Mouse (Mus musculus) kidney, postnatal 14 days (tissue): Measurements from ENCODE around the gene Itpkc.
A peak's percentile ranks its signal among the peaks of the same experiment; 100 is the strongest.

Experiments used
- DNase-seq: peaks from one replicate; pipeline ENCODE4 v3.0.0; 2022; ENCODE audit warnings: mixed read lengths

Itpkc gene

DNA sequence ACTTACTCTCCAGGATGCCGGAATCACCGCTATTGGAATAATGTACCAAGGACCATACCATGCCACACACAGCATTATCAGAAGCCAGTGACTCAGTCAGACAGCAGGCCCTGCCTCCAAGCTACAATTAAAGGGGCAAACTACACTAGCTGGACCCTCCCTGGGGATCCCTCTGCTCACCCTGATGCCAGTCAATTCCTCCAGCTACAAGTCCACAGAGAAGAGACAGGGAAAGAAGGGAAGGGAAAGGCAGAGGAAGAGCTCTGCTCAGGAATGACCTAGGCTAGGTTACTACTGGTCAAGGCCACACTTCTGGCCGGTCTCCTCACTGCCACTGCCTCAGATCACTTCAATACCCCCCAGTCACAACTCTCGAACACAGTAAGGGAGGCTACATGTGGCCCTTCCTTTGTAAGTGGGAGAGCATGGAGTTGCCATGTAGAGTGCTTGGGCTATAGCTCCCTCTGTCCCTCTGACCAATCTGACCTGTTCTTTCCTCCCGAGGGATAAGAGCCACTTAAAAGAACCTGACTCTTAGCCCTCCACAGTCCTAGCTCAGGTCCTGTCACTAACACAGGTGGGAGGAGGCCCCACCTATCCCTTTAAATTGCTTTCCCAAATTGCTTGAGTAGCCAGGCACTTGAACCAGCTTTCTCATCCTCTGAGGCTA, 65.5 kb downstream of the Itpkc start:
- DNase-seq, result no peak

DNA sequence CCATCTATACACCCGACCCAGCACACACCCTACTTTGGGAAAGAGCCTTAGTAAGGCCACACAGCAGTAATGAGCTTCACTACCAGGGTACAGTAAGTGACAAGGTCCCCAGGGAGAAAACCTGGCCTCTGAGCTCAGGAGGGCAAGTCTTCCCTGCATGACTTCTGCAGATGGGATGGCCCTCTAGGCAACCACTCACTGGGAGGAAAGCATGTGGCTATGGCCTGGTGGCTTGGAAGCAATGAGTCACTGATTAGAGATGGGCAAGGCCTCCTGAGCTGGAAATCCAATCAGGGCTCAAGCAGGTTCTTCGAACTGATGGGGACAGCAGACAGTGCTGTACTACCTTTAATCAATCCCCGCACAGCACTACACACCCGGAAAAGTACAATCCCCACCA, 66.7 kb downstream of the Itpkc start:
- DNase-seq, result no peak

DNA sequence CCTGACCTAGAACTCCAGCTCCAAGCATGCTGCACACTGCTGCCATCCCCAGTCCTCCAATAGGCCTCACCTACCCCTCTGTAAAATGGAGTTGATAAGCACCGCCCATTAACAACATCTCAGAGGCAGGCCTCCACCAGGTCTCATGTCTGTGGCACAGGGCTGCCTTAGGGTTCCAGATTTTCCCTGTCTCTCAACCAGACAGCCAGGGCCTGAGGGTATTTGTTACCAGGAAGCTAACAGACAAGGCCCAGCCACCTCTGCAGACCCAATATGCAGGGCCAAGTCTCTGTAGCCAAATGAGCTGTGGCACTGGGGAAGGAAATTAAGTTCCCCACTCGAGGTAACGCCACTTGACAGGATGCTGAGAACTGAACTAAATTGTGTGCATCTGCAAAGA, 67.5 kb downstream of the Itpkc start:
- DNase-seq, result no peak

DNA sequence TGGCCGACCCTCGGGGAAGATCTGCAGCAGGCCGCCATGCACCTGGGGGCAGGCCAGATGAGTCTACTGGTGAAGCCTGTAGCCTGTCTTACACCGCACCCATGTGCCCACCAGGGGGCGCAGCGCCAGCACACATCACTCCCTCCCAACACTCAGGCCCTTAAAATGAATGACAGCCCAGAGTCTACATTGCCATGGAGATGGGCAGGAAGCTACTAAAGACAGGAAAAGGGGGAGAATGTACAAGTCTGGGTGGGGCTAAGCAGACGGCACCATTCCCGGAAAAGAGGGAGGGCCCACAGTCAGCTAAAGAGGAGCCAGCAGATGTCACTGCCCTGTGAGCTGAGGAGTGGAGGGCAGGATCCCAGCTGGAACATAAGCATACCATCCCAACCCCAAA, 68.6 kb downstream of the Itpkc start:
- DNase-seq, result peak; percentile 93

DNA sequence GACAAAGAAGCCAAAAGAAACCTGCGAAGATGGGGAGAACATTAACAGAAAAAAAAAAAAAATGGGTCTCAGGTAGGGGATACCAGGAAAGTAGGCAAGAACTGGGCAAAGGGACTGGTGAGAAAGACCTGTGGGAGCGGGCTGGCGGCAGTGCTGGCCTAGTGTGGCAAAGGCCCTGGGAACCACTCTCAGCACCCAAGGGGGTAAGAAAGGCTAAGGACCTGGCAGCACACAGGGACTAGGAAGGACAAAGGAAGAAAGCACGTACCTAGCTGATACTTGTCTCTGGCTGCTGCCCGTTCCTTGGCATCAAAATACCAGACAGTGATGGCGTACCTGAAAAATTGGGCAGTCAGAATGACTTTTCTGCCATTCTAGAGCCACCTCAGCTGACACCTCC, 69.2 kb downstream of the Itpkc start:
- no peak for DNase-seq

DNA sequence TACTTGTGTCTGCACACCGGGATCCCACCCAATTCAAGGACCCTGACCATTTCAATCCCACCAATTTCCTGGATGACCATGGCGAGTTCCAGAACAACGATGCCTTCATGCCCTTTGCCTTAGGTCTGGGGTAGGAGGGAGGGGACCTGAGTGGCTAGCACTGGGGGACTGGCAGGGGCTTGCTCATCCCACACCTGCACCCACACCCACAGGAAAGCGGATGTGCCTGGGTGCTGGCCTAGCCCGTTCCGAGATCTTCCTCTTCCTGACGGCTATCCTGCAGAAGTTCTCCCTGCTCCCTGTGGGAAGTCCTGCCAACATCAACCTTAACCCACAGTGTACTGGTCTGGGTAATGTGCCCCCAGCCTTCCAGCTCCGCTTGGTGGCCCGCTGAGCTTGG, 70.3 kb downstream of the Itpkc start:
- no peak for DNase-seq
